Mouse (Mus musculus) liver, embryonic 15.5 days (tissue): Measurements from ENCODE around the gene Zfp646. TPM values are rescaled to one million over a fixed set of nuclear protein-coding genes. Genes with fewer than 3 reads are reported as not detected.
"Not testable (repeated sequence)": the region's sequence is repeated elsewhere in the genome, so short reads cannot be mapped to it uniquely, and the experiment has no call there.

Source experiments
- ATAC-seq: fragments of 200-750 bp; cut with Nextera tagmentation; 2 replicates; pipeline ENCODE4 v1.8.0; 2017; ENCODE audit warnings: moderate number of reproducible peaks, mild to moderate bottlenecking, moderate library complexity; ENCODE audit not compliant: insufficient read depth
- H3K27ac ChIP-seq: fragments of 300-500 bp; sonication (generic); replicated peaks from 2 replicates; pipeline ENCODE4 v1.5.1; 2015; ENCODE audit warnings: mild to moderate bottlenecking, inconsistent platforms
- H3K27me3 ChIP-seq: fragments of 300-500 bp; sonication (generic); 2 replicates; pipeline ENCODE4 v1.6.1; 2015; ENCODE audit warnings: mild to moderate bottlenecking, inconsistent platforms
- H3K36me3 ChIP-seq: fragments of 300-500 bp; sonication (generic); replicated peaks from 2 replicates; pipeline ENCODE4 v1.6.1; 2015; ENCODE audit warnings: moderate library complexity, mild to moderate bottlenecking, inconsistent platforms
- H3K4me1 ChIP-seq: fragments of 300-500 bp; sonication (generic); replicated peaks from 2 replicates; pipeline ENCODE4 v1.6.1; 2015; ENCODE audit warnings: inconsistent platforms
- H3K4me2 ChIP-seq: fragments of 300-500 bp; sonication (generic); 2 replicates; pipeline ENCODE4 v1.6.1; 2015; ENCODE audit warnings: moderate library complexity, mild to moderate bottlenecking, inconsistent platforms
- H3K4me3 ChIP-seq: fragments of 300-500 bp; sonication (generic); replicated peaks from 2 replicates; pipeline ENCODE4 v1.5.1; 2015; ENCODE audit warnings: mild to moderate bottlenecking, inconsistent platforms
- H3K9ac ChIP-seq: fragments of 300-500 bp; sonication (generic); 2 replicates; pipeline ENCODE4 v1.6.1; 2015; ENCODE audit warnings: moderate library complexity, mild to moderate bottlenecking, inconsistent platforms
- H3K9me3 ChIP-seq: fragments of 300-500 bp; sonication (generic); replicated peaks from 2 replicates; pipeline ENCODE4 v1.6.1; 2016; ENCODE audit warnings: inconsistent platforms
- whole genome bisulfite sequencing: fragments of 180-500 bp; shearing (Covaris S2); methylation state at CpG from one replicate; pipeline ENCODE4 v1.1.7; 2015; ENCODE audit warnings: mixed read lengths; ENCODE audit not compliant: insufficient replicate concordance; 5-methylcytosine and 5-hydroxymethylcytosine counted together
- polyA plus RNA-seq: library from polyadenylated mRNA; unstranded; fragments of >200 nt; fragmentation: Nextera tagmentation; extraction: Ambion mirVana; gene quantifications from 2 replicates; pipeline ENCODE4 v1.2.1, GENCODE M21; 2015

Gene Zfp646
- polyA plus RNA-seq, 1 experiment from 2014 or later, result 3.8 TPM

GRCm38 (mm10) chr7:127885951-127886350, 9.9 kb downstream of the Zfp646 start:
- WGBS, result 40% methylated on average over 6 of the region's 6 CpGs
- Histone ChIP-seq H3K9ac (no peak overlapping the region), H3K36me3 (peaks cover 94% of the 10 kb centered on the region), H3K27me3 (no peaks in the 10 kb centered on the region), H3K9me3 (peaks cover 10% of the 10 kb centered on the region; the same call in 1 of the 2 replicates), H3K4me2 (no peak overlapping the region), H3K4me1 (peaks cover 14% of the 10 kb centered on the region; the same call in 1 of the 2 replicates), H3K4me3 (no peak overlapping the region), H3K27ac (no peak overlapping the region)
- no peak for ATAC-seq

GRCm38 (mm10) chr7:127886551-127886950, 10.5 kb downstream of the Zfp646 start:
- peaks cover 88% of the 10 kb centered on the region for H3K36me3 ChIP-seq
- no peak for ATAC-seq
- no peak overlapping the region for H3K9ac ChIP-seq

DNA sequence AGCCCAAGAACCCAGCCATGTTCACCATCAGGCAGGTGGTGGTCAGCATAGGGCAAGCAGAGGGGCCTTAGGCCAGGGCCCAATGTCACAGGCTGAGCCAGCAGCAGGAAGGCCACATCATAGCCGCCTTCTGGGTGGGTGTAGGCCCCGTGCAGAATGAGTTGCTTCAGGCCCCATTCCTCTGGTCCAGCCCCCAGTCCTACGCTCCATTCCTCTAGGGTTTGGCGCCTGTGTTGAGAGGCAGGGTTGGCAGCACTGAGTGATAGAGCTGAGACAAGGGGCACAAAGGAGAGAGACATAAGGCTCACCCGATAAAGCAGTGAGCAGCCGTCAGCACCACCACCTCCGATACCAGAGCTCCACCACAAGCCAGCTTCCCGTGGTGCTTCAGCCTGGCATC, 11.2 kb downstream of the Zfp646 start:
- no peak overlapping the region for H3K9ac ChIP-seq
- 81% methylated on average over 8 of the region's 8 CpGs for WGBS
- no peak overlapping the region for H3K4me3 ChIP-seq
- 0 out of 2 replicates have a peak, but pooled peaks cover 3% of the 10 kb centered on the region for H3K9me3 ChIP-seq
- ATAC-seq, result no peak
- H3K4me2 ChIP-seq, result no peak overlapping the region
- peaks cover 83% of the 10 kb centered on the region for H3K36me3 ChIP-seq
- H3K4me1 ChIP-seq, result peaks cover 14% of the 10 kb centered on the region; the same call in 1 of the 2 replicates
- H3K27me3 ChIP-seq, result no peaks in the 10 kb centered on the region
- no peak overlapping the region for H3K27ac ChIP-seq

More at GRCm38 (mm10) chr7:127886551-127886950, 10.5 kb downstream of the Zfp646 start:
- no peak overlapping the region for H3K27ac ChIP-seq
- H3K4me2 ChIP-seq, result no peak overlapping the region
- peaks cover 14% of the 10 kb centered on the region; the same call in 1 of the 2 replicates for H3K4me1 ChIP-seq
- 0 out of 2 replicates have a peak, but pooled peaks cover 6% of the 10 kb centered on the region for H3K9me3 ChIP-seq
- no peaks in the 10 kb centered on the region for H3K27me3 ChIP-seq
- WGBS, result 81% methylated on average over 6 of the region's 6 CpGs
- H3K4me3 ChIP-seq, result no peak overlapping the region

DNA sequence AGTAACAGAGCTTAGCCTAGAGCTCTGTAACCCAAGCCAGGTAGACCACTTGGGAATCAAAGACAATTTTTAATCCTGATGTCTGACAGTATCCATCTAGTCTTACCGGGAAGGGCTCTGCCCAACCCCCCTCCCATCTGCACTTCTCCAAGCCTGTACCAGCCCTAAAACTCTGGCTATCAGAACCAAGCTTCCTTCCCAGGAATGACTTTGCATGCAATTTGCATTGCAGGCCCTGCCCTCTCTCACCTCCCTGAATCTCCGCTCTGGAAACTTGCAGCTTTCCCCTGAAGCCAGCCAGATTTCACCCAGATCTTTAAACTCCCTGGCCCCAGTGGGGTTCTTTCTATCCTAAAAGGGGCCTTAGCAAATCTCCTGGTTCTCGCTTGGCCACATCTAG, 11.8 kb downstream of the Zfp646 start:
- 76% methylated on average over 3 of the region's 3 CpGs for WGBS
- H3K9ac ChIP-seq, result no peak overlapping the region
- H3K4me3 ChIP-seq, result no peak overlapping the region
- H3K4me2 ChIP-seq, result no peak overlapping the region
- peaks cover 14% of the 10 kb centered on the region; the same call in 1 of the 2 replicates for H3K4me1 ChIP-seq
- H3K27me3 ChIP-seq, result no peaks in the 10 kb centered on the region
- H3K36me3 ChIP-seq, result peaks cover 83% of the 10 kb centered on the region
- no peaks in the 10 kb centered on the region for H3K9me3 ChIP-seq
- no peak overlapping the region for H3K27ac ChIP-seq
- ATAC-seq, result no peak

DNA sequence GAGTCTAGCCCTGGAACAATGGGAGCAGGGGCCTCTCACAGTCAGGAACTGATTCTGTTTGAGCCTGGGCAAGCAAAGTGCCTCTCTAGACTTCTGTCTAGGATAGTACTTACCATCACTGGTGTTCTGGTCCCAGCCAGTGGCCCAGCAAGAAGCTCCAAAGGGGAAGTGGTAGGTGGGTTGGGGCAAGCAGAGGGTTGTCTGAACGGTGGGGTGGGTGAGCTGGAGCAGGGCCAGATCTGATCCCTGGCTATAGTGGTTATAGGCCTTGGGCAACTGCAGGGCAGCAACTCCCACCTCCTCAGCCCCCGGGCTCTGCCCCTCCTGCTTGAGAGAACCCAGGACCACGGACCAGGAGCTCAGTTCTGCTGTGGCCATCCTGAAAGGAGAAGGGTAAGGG, 12.8 kb downstream of the Zfp646 start:
- Histone ChIP-seq H3K27ac (no peak overlapping the region), H3K27me3 (no peaks in the 10 kb centered on the region), H3K4me1 (peaks cover 11% of the 10 kb centered on the region; the same call in 1 of the 2 replicates), H3K9ac (no peak overlapping the region), H3K4me3 (no peak overlapping the region), H3K4me2 (no peak overlapping the region), H3K9me3 (no peaks in the 10 kb centered on the region), H3K36me3 (peaks cover 83% of the 10 kb centered on the region)
- ATAC-seq, result no peak
- 50% methylated on average over 3 of the region's 3 CpGs for WGBS

- Histone ChIP-seq H3K4me2 (no peak within 1 kb of the TSS), H3K9me3 (no peaks in the 10 kb centered on the region), H3K9ac (no peak within 1 kb of the TSS), H3K36me3 (peaks cover 66% of the 10 kb centered on the region), H3K4me1 (peaks cover 23% of the 10 kb centered on the region), H3K27me3 (no peaks in the 10 kb centered on the region), H3K4me3 (no peak within 1 kb of the TSS), H3K27ac (no peak within 1 kb of the TSS)
- WGBS, result 57% methylated on average over 4 of the region's 4 CpGs
- no peak for ATAC-seq
These were observed 14.8 kb downstream of the Zfp646 start, which contains the start of gene Prss53 for GRCm38 (mm10) chr7:127890798-127891197. Gene Prss53, minus strand, starts transcription at chr7:127890970.

GRCm38 (mm10) chr7:127894480-127894879, 18.5 kb downstream of the Zfp646 start:
- Histone ChIP-seq H3K4me1 (peaks cover 48% of the 10 kb centered on the region), H3K9me3 (no peaks in the 10 kb centered on the region), H3K27ac (peak overlapping the region; percentile 86), H3K4me3 (peak overlapping the region; percentile 67), H3K9ac (peak overlapping the region; percentile 65; the same call in 1 of the 2 replicates), H3K4me2 (peak overlapping the region; percentile 92), H3K36me3 (peaks cover 30% of the 10 kb centered on the region), H3K27me3 (no peaks in the 10 kb centered on the region)
- ATAC-seq, result no peak
- WGBS, result 77% methylated on average over 5 of the region's 5 CpGs

- Histone ChIP-seq H3K36me3 (peaks cover 20% of the 10 kb centered on the region), H3K9ac (peak within 1 kb of the TSS; percentile 65), H3K4me2 (peak within 1 kb of the TSS; percentile 92)
These were observed 19.4 kb downstream of the Zfp646 start, which contains the start of the genes Gm21974 and Vkorc1 for GRCm38 (mm10) chr7:127895442-127895841. Gene Gm21974, minus strand, starts transcription at chr7:127895454. Gene Vkorc1, minus strand, starts transcription at chr7:127895617.

GRCm38 (mm10) chr7:127895891-127896290, 19.9 kb downstream of the Zfp646 start:
- H3K4me1 ChIP-seq, result peaks cover 62% of the 10 kb centered on the region
- peak overlapping the region; percentile 67 for H3K4me3 ChIP-seq
- H3K4me2 ChIP-seq, result peak overlapping the region; percentile 92
- H3K9me3 ChIP-seq, ATAC-seq, H3K27me3 ChIP-seq: not testable (repeated sequence)
- H3K27ac ChIP-seq, result peak overlapping the region; percentile 86
- peaks cover 20% of the 10 kb centered on the region for H3K36me3 ChIP-seq
- 56% methylated on average over 7 of the region's 7 CpGs for WGBS
- 0 out of 2 replicates have a peak overlapping the region, but pooled peaks have one; percentile 15 for H3K9ac ChIP-seq

More at GRCm38 (mm10) chr7:127895442-127895841, 19.4 kb downstream of the Zfp646 start, which contains the start of the genes Gm21974 and Vkorc1:
- Histone ChIP-seq H3K4me3 (peak within 1 kb of the TSS; percentile 67), H3K4me1 (peaks cover 58% of the 10 kb centered on the region), H3K9me3 (no peaks in the 10 kb centered on the region), H3K27me3 (no peaks in the 10 kb centered on the region), H3K27ac (peak within 1 kb of the TSS; percentile 86)
- under 1% methylated on average over 26 of the region's 26 CpGs for WGBS
- peak; percentile 95 for ATAC-seq

GRCm38 (mm10) chr7:127896384-127896783, 20.4 kb downstream of the Zfp646 start:
- Histone ChIP-seq H3K27ac (peak overlapping the region; percentile 86), H3K36me3 (peaks cover 20% of the 10 kb centered on the region), H3K4me2 (peak overlapping the region; percentile 92), H3K4me3 (no peak overlapping the region), H3K4me1 (peaks cover 64% of the 10 kb centered on the region), H3K9me3 (no peaks in the 10 kb centered on the region), H3K27me3 (no peaks in the 10 kb centered on the region), H3K9ac (no peak overlapping the region)
- no peak for ATAC-seq
- WGBS, result 49% methylated on average over 13 of the region's 13 CpGs

DNA sequence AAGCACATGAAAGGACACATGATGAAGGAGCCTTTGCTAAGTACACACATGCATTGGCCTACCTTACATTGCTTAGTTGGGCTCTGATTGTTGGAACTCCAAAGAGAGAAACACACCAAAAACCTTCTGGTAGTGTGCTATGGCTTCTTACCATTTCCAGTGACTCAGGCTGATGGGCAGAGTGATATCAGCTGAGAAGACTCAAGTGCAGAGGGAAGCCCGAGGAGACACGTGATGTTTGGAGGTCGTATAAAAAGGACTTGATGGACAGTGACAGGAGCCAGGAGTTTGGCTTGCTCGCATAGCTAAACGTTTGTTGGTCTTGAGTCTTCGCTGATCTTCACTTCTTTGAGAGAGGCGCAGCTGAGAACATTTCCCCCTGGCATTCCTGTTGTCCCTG, 21.5 kb downstream of the Zfp646 start:
- Histone ChIP-seq H3K27me3 (no peaks in the 10 kb centered on the region), H3K9ac (no peak overlapping the region), H3K4me2 (no peak overlapping the region), H3K4me3 (no peak overlapping the region), H3K9me3 (no peaks in the 10 kb centered on the region), H3K36me3 (peaks cover 14% of the 10 kb centered on the region), H3K4me1 (peaks cover 72% of the 10 kb centered on the region), H3K27ac (no peak overlapping the region)
- ATAC-seq, result no peak
- 71% methylated on average over 7 of the region's 7 CpGs for WGBS
